In genomic region chr5:136782600-136782999, GRCm38 (mm10) we compare ENCODE assay signal across 15 mouse cellular contexts.
DNase-seq lines count a peak whose midpoint lies in the region; ATAC-seq lines count a peak whose summit lies in the region.
"Had no signal": no experiment of that assay in that cellular context is flagged by ENCODE, and none has a peak within 500 bp of the region (broad histone marks: within the 10 kb centered on the region; RNA-seq: fewer than 3 reads in every experiment).

No protein-coding gene starts in this region.

- ATAC-seq in heart, embryonic 15.5 days (replicated peaks; ENCODE audit: insufficient number of reproducible peaks, insufficient read depth, low FRiP score, low read depth): no peak
- no peak for ATAC-seq in lung, embryonic 15.5 days (ENCODE audit: borderline replicate concordance, extremely low read depth, low FRiP score, low TSS enrichment)
- no peak for ATAC-seq in limb, embryonic 11.5 days (ENCODE audit: insufficient number of reproducible peaks, low FRiP score, low TSS enrichment, low read depth)
- ATAC-seq in megakaryocyte, adult 5-6 weeks (ENCODE audit: poor library complexity, severe bottlenecking): no peak

- H3K4me3 ChIP-seq in heart, embryonic 15.5 days: 0 out of 2 replicates have a peak overlapping the region, but pooled peaks have one; percentile 2
- H3K4me3 ChIP-seq in lung, embryonic 15.5 days: no peak overlapping the region
- no peak overlapping the region for H3K4me3 ChIP-seq in limb, embryonic 11.5 days (ENCODE audit: low read depth, low read length)
- H3K4me3 ChIP-seq: liver, embryonic 15.5 days had no signal

- no peaks in the 10 kb centered on the region for H3K4me1 ChIP-seq in heart, embryonic 15.5 days (replicated peaks)
- H3K4me1 ChIP-seq in lung, embryonic 15.5 days: no peaks in the 10 kb centered on the region
- H3K4me1 ChIP-seq in limb, embryonic 11.5 days (ENCODE audit: control insufficient read depth, insufficient read depth, low read length): no peaks in the 10 kb centered on the region
- H3K4me1 ChIP-seq: liver, embryonic 15.5 days had no signal

- H3K4me2 ChIP-seq in heart, embryonic 15.5 days: peak overlapping the region; percentile 37
- H3K4me2 ChIP-seq in lung, embryonic 15.5 days: no peak overlapping the region
- no peak overlapping the region for H3K4me2 ChIP-seq in limb, embryonic 11.5 days (ENCODE audit: low read depth, severe bottlenecking)
- H3K4me2 ChIP-seq: liver, embryonic 15.5 days had no signal

- no peak overlapping the region for H3K27ac ChIP-seq in heart, embryonic 15.5 days
- H3K27ac ChIP-seq in lung, embryonic 15.5 days: no peak overlapping the region
- no peak overlapping the region for H3K27ac ChIP-seq in limb, embryonic 11.5 days (replicated peaks; ENCODE audit: low read depth, low read length)
- H3K27ac ChIP-seq: liver, embryonic 15.5 days had no signal

- H3K27me3 ChIP-seq in heart, embryonic 15.5 days: no peaks in the 10 kb centered on the region; the same call in 1 of the 2 replicates
- no peaks in the 10 kb centered on the region for H3K27me3 ChIP-seq in lung, embryonic 15.5 days
- no peaks in the 10 kb centered on the region for H3K27me3 ChIP-seq in limb, embryonic 11.5 days (ENCODE audit: control insufficient read depth, insufficient read depth, low read length)
- H3K27me3 ChIP-seq: liver, embryonic 15.5 days had no signal

- 53% methylated on average over 13 of the region's 13 CpGs for WGBS in heart, embryonic 15.5 days
- whole genome bisulfite sequencing in lung, embryonic 15.5 days: 54% methylated on average over 13 of the region's 13 CpGs
- WGBS in limb, embryonic 11.5 days: 59% methylated on average over 13 of the region's 13 CpGs

- no peak for DNase-seq in heart, adult 11 months
- DNase-seq in lung, postnatal 4 days: no peak
- peak; percentile 47 for DNase-seq in brain, adult 2 months (ENCODE audit: low read depth, low spot score)
- DNase-seq in limb, embryonic 11.5 days (ENCODE audit: low spot score): peak; percentile 22
- DNase-seq in spleen, postnatal 10 days (ENCODE audit: low spot score in 2 of 2): no peak
- DNase-seq: cerebellum, adult 2 months; gastrocnemius, postnatal 25 days; kidney, postnatal 25 days; left cerebral cortex, postnatal 4 days; right cerebral cortex, postnatal 4 days; thymus, postnatal 14 days had no signal

- no peak overlapping the region for H3K9ac ChIP-seq in heart, embryonic 15.5 days
- peak overlapping the region; percentile 16; the same call in 1 of the 2 replicates for H3K9ac ChIP-seq in lung, embryonic 15.5 days
- no peak overlapping the region for H3K9ac ChIP-seq in limb, embryonic 11.5 days (ENCODE audit: low read length)
- H3K9ac ChIP-seq: liver, embryonic 15.5 days had no signal

- no peaks in the 10 kb centered on the region for H3K9me3 ChIP-seq in heart, embryonic 15.5 days (replicated peaks)
- H3K9me3 ChIP-seq in lung, embryonic 15.5 days: no peaks in the 10 kb centered on the region
- H3K9me3 ChIP-seq in limb, embryonic 11.5 days (ENCODE audit: control insufficient read depth, low read length): no peaks in the 10 kb centered on the region
- H3K9me3 ChIP-seq: liver, embryonic 15.5 days had no signal

- H3K36me3 ChIP-seq in heart, embryonic 15.5 days: no peaks in the 10 kb centered on the region
- H3K36me3 ChIP-seq in lung, embryonic 15.5 days: no peaks in the 10 kb centered on the region
- H3K36me3 ChIP-seq in limb, embryonic 11.5 days (ENCODE audit: control insufficient read depth, insufficient read depth, low read length): no peaks in the 10 kb centered on the region
- H3K36me3 ChIP-seq: liver, embryonic 15.5 days had no signal

Comparison
In these comparisons a context has a peak if more than half of its experiments do, and no peak if none do; other contexts are left out.
1. DNase-seq: peak in brain, adult 2 months (single experiment) and limb, embryonic 11.5 days (single experiment); none in heart, adult 11 months (single experiment), lung, postnatal 4 days (0 of 2) and spleen, postnatal 10 days (0 of 2).